Mouse (Mus musculus) ES-E14 (cell line): Measurements from ENCODE around the gene Sema4a. TPM values are rescaled to one million over a fixed set of nuclear protein-coding genes. Genes with fewer than 3 reads are reported as not detected.

Source experiments
- DNase-seq: peaks from one replicate; pipeline ENCODE4 v3.0.0-alpha.2; 2013; ENCODE audit warnings: low read depth, low spot score
- H3K27ac ChIP-seq: 2 replicates; pipeline ENCODE4 v1.5.1; 2012; ENCODE audit warnings: low read depth, mild to moderate bottlenecking, low read length, moderate library complexity, mixed read lengths; ENCODE audit not compliant: poor library complexity, insufficient read depth, severe bottlenecking
- H3K36me3 ChIP-seq: 2 replicates; pipeline ENCODE4 v1.6.1; 2012; ENCODE audit warnings: mild to moderate bottlenecking, low read length, moderate library complexity, mixed read lengths; ENCODE audit not compliant: control insufficient read depth, poor library complexity, insufficient read depth, severe bottlenecking
- H3K4me1 ChIP-seq, 2 experiments: fragments of 150-350 bp in 1 of 2; sonication (generic) in 1 of 2; 2 replicates each; pipeline ENCODE4 v1.6.1; 2012; ENCODE audit warnings: low read length in 2 of 2, mild to moderate bottlenecking in 1 of 2, mixed read lengths in 1 of 2; ENCODE audit not compliant: control insufficient read depth in 2 of 2, insufficient read depth in 2 of 2, poor library complexity in 1 of 2
- H3K4me3 ChIP-seq, 2 experiments: fragments of 150-350 bp in 1 of 2; sonication (generic) in 1 of 2; 2 replicates each; pipeline ENCODE4 v1.5.1; 2012; ENCODE audit warnings: low read length in 2 of 2, low read depth in 1 of 2, mild to moderate bottlenecking in 1 of 2, mixed read lengths in 1 of 2; ENCODE audit not compliant: insufficient read depth in 1 of 2, poor library complexity in 1 of 2, severe bottlenecking in 1 of 2
- H3K9ac ChIP-seq: 2 replicates; pipeline ENCODE4 v1.6.1; 2012; ENCODE audit warnings: low read depth, mild to moderate bottlenecking, low read length, mixed read lengths; ENCODE audit not compliant: poor library complexity, insufficient read depth, severe bottlenecking
- H3K9me3 ChIP-seq: fragments of 150-350 bp; sonication (generic); 2 replicates; pipeline ENCODE4 v1.6.1; 2012; ENCODE audit warnings: low read depth, mild to moderate bottlenecking, low read length; ENCODE audit not compliant: control insufficient read depth, insufficient read depth
- CHD2 ChIP-seq: IDR thresholded peaks from 2 replicates; pipeline ENCODE4 v1.6.1; 2014; ENCODE audit warnings: mild to moderate bottlenecking, low read depth, low read length, inconsistent platforms
- HCFC1 ChIP-seq: IDR thresholded peaks from 2 replicates; pipeline ENCODE4 v1.6.1; 2012; ENCODE audit warnings: low read length, inconsistent platforms, borderline replicate concordance; ENCODE audit not compliant: insufficient read depth
- MAFK ChIP-seq: IDR thresholded peaks from 2 replicates; pipeline ENCODE4 v1.6.1; 2014; ENCODE audit warnings: mild to moderate bottlenecking, low read depth, low read length, inconsistent platforms; ENCODE audit not compliant: insufficient read depth
- ZC3H11A ChIP-seq: IDR thresholded peaks from 2 replicates; pipeline ENCODE4 v1.6.1; 2012; ENCODE audit warnings: low read depth, mild to moderate bottlenecking, inconsistent platforms, low read length, borderline replicate concordance
- ZNF384 ChIP-seq: IDR thresholded peaks from 2 replicates; pipeline ENCODE4 v1.6.1; 2012; ENCODE audit warnings: low read depth, low read length, inconsistent platforms
- in situ Hi-C, 2 experiments: fragments of 600-800 bp; cut with MboI; formaldehyde crosslinking; loops; one replicate each; pipeline ENCODE4 v1.15.1; 2025; ENCODE audit warnings: low sequenced_read_pairs in 2 of 2, inconsistent platforms in 1 of 2; ENCODE audit not compliant: unreplicated experiment in 2 of 2
- total RNA-seq: library from RNA; depleted of rRNA; stranded (reverse); fragments of 300-350 nt; gene quantifications from 2 replicates; pipeline ENCODE4 v1.2.3, GENCODE M21; 2012

Sema4a gene
- total RNA-seq, 1 experiment, result 8.8 TPM

GRCm38 (mm10) chr3:88465127-88465526, 4.1 kb upstream of the Sema4a start:
- Histone ChIP-seq H3K27ac (no peak overlapping the region), H3K9me3 (no peaks in the 10 kb centered on the region), H3K4me1 (peaks cover 0 to 5% of the 10 kb centered on the region in 2 experiments; a peak in 2 of 4 replicates), H3K9ac (no peak overlapping the region), H3K36me3 (no peaks in the 10 kb centered on the region), H3K4me3 (no peak overlapping the region)
- in situ Hi-C loops, result loop anchor here in 1 of 2 experiments (5.0 kb wide), 1 partner anchor 58 kb away; no protein-coding TSS in a partner anchor
- DNase-seq, result no peak
- TF ChIP-seq ZNF384, result no peak
- TF ChIP-seq HCFC1, result no peak
- no peak for TF ChIP-seq ZC3H11A
- TF ChIP-seq MAFK, result no peak
- TF ChIP-seq CHD2, result no peak

GRCm38 (mm10) chr3:88464425-88464824, 3.4 kb upstream of the Sema4a start:
- Histone ChIP-seq H3K27ac (no peak overlapping the region), H3K9me3 (no peaks in the 10 kb centered on the region), H3K4me1 (peaks cover 0 to 5% of the 10 kb centered on the region in 2 experiments; a peak in 2 of 4 replicates)

GRCm38 (mm10) chr3:88460029-88460428, 953 bp downstream of the Sema4a start:
- Histone ChIP-seq H3K9me3 (no peaks in the 10 kb centered on the region), H3K9ac (no peak overlapping the region), H3K36me3 (no peaks in the 10 kb centered on the region), H3K27ac (no peak overlapping the region), H3K4me3 (no peak overlapping the region), H3K4me1 (peaks cover 0 to 9% of the 10 kb centered on the region in 2 experiments; a peak in 2 of 4 replicates)
- TF ChIP-seq HCFC1 (no peak), CHD2 (no peak), ZNF384 (no peak), ZC3H11A (no peak), MAFK (no peak)
- in situ Hi-C loops, result no loop called here
- DNase-seq, result no peak

More at GRCm38 (mm10) chr3:88464425-88464824, 3.4 kb upstream of the Sema4a start:
- no peak for DNase-seq
- H3K4me3 ChIP-seq, result no peak overlapping the region
- in situ Hi-C loops, result no loop called here
- no peaks in the 10 kb centered on the region for H3K36me3 ChIP-seq
- TF ChIP-seq HCFC1, result no peak
- TF ChIP-seq ZNF384, result no peak
- TF ChIP-seq CHD2, result no peak
- no peak for TF ChIP-seq ZC3H11A
- no peak overlapping the region for H3K9ac ChIP-seq

GRCm38 (mm10) chr3:88458778-88459219, 2.2 kb downstream of the Sema4a start:
- no peak overlapping the region for H3K9ac ChIP-seq
- H3K27ac ChIP-seq, result no peak overlapping the region
- no peaks in the 10 kb centered on the region for H3K9me3 ChIP-seq
- in situ Hi-C loops, result no loop called here
- no peak for DNase-seq
- TF ChIP-seq CHD2 (no peak), HCFC1 (no peak), ZC3H11A (no peak), MAFK (no peak), ZNF384 (no peak)
- H3K36me3 ChIP-seq, result no peaks in the 10 kb centered on the region
- peaks cover 0 to 7% of the 10 kb centered on the region in 2 experiments; a peak in 1 of 4 replicates for H3K4me1 ChIP-seq
- no peak overlapping the region for H3K4me3 ChIP-seq
